Mouse (Mus musculus) hindbrain, embryonic 16.5 days (tissue): ENCODE data around the gene Rhoq. TPM values are rescaled to one million over a fixed set of nuclear protein-coding genes. Genes with fewer than 3 reads are reported as not detected.

Experiments
- ATAC-seq: fragments of 200-750 bp; cut with Nextera tagmentation; 2 replicates; pipeline ENCODE4 v1.8.0; 2017; ENCODE audit warnings: moderate TSS enrichment, moderate library complexity
- H3K27ac ChIP-seq: fragments of 300-500 bp; sonication (generic); 2 replicates; pipeline ENCODE4 v1.5.1; 2014; ENCODE audit warnings: low read depth, mild to moderate bottlenecking, control low read depth, low read length, moderate library complexity
- H3K27me3 ChIP-seq: fragments of 300-500 bp; sonication (generic); replicated peaks from 2 replicates; pipeline ENCODE4 v1.6.1; 2014; ENCODE audit warnings: low read length; ENCODE audit not compliant: control insufficient read depth, insufficient read depth
- H3K36me3 ChIP-seq: fragments of 300-500 bp; sonication (generic); 2 replicates; pipeline ENCODE4 v1.6.1; 2014; ENCODE audit warnings: mild to moderate bottlenecking, low read length, moderate library complexity, mixed read lengths; ENCODE audit not compliant: control insufficient read depth, insufficient read depth
- H3K4me1 ChIP-seq: fragments of 300-500 bp; sonication (generic); 2 replicates; pipeline ENCODE4 v1.6.1; 2014; ENCODE audit warnings: low read depth, low read length; ENCODE audit not compliant: control insufficient read depth, insufficient read depth
- H3K4me2 ChIP-seq: fragments of 300-500 bp; sonication (generic); 2 replicates; pipeline ENCODE4 v1.6.1; 2014; ENCODE audit warnings: mild to moderate bottlenecking, low read length, control low read depth, moderate library complexity
- H3K4me3 ChIP-seq: fragments of 300-500 bp; sonication (generic); 2 replicates; pipeline ENCODE4 v1.5.1; 2014; ENCODE audit warnings: mild to moderate bottlenecking, low read length, control low read depth, moderate library complexity
- H3K9ac ChIP-seq: fragments of 300-500 bp; sonication (generic); 2 replicates; pipeline ENCODE4 v1.6.1; 2014; ENCODE audit warnings: low read depth, mild to moderate bottlenecking, control low read depth, low read length, moderate library complexity
- H3K9me3 ChIP-seq: fragments of 300-500 bp; sonication (generic); 2 replicates; pipeline ENCODE4 v1.6.1; 2014; ENCODE audit warnings: mild to moderate bottlenecking, low read length, moderate library complexity; ENCODE audit not compliant: control insufficient read depth
- WGBS: fragments of 180-500 bp; shearing (Covaris S2); extraction: QIAGEN DNeasy Blood & Tissue Kit; methylation state at CpG from one replicate; pipeline ENCODE4 v1.1.7; 2014; 5-methylcytosine and 5-hydroxymethylcytosine counted together
- polyA plus RNA-seq: library from polyadenylated mRNA; unstranded; fragments of >200 nt; fragmentation: Nextera tagmentation; extraction: Ambion mirVana; gene quantifications from 2 replicates; pipeline ENCODE4 v1.2.1, GENCODE M21; 2015

The Rhoq gene
- polyA plus RNA-seq, 1 experiment from 2014 or later = 7.4 TPM

- H3K9ac ChIP-seq = no peak overlapping the region
- H3K4me3 ChIP-seq = no peak overlapping the region
- no peak overlapping the region for H3K27ac ChIP-seq
- 95% methylated on average over 12 of the region's 12 CpGs for WGBS
- no peak overlapping the region for H3K4me2 ChIP-seq
- H3K27me3 ChIP-seq = no peaks in the 10 kb centered on the region
- no peak for ATAC-seq
- peaks cover 29% of the 10 kb centered on the region for H3K4me1 ChIP-seq
- H3K9me3 ChIP-seq = no peaks in the 10 kb centered on the region
- no peaks in the 10 kb centered on the region for H3K36me3 ChIP-seq
Observed at GRCm38 (mm10) chr17:86967048-86967447, 4.2 kb downstream of the Rhoq start.

GRCm38 (mm10) chr17:86967536-86968525, 4.9 kb downstream of the Rhoq start:
- no peaks in the 10 kb centered on the region for H3K36me3 ChIP-seq
- no peak for ATAC-seq
- H3K27me3 ChIP-seq = no peaks in the 10 kb centered on the region
- 76% methylated on average over 10 of the region's 10 CpGs for WGBS
- no peak overlapping the region for H3K4me3 ChIP-seq
- no peaks in the 10 kb centered on the region for H3K9me3 ChIP-seq
- H3K27ac ChIP-seq = no peak overlapping the region
- peaks cover 27% of the 10 kb centered on the region for H3K4me1 ChIP-seq
- H3K4me2 ChIP-seq = no peak overlapping the region
- H3K9ac ChIP-seq = no peak overlapping the region

- Histone ChIP-seq H3K4me2 (no peak overlapping the region), H3K9ac (no peak overlapping the region), H3K27me3 (no peaks in the 10 kb centered on the region), H3K27ac (no peak overlapping the region), H3K4me3 (no peak overlapping the region), H3K9me3 (no peaks in the 10 kb centered on the region), H3K4me1 (peaks cover 27% of the 10 kb centered on the region), H3K36me3 (no peaks in the 10 kb centered on the region)
- WGBS = 85% methylated on average over 5 of the region's 5 CpGs
- ATAC-seq = no peak
Observed at GRCm38 (mm10) chr17:86968581-86968980, 5.7 kb downstream of the Rhoq start.

GRCm38 (mm10) chr17:86969582-86969981, 6.7 kb downstream of the Rhoq start:
- H3K4me2 ChIP-seq = no peak overlapping the region
- no peaks in the 10 kb centered on the region for H3K9me3 ChIP-seq
- H3K36me3 ChIP-seq = no peaks in the 10 kb centered on the region
- H3K4me1 ChIP-seq = peaks cover 17% of the 10 kb centered on the region
- no peak overlapping the region for H3K27ac ChIP-seq
- no peak overlapping the region for H3K4me3 ChIP-seq
- no peaks in the 10 kb centered on the region for H3K27me3 ChIP-seq
- ATAC-seq = no peak
- WGBS = 44% methylated on average over 5 of the region's 5 CpGs
- H3K9ac ChIP-seq = no peak overlapping the region

GRCm38 (mm10) chr17:86970026-86970750, 7.3 kb downstream of the Rhoq start:
- no peak overlapping the region; the same call in 1 of the 2 replicates for H3K27ac ChIP-seq
- no peak overlapping the region for H3K4me3 ChIP-seq
- no peak overlapping the region for H3K4me2 ChIP-seq
- no peaks in the 10 kb centered on the region for H3K36me3 ChIP-seq
- H3K9me3 ChIP-seq = no peaks in the 10 kb centered on the region
- no peak for ATAC-seq
- 93% methylated on average over 15 of the region's 15 CpGs for WGBS
- no peaks in the 10 kb centered on the region for H3K27me3 ChIP-seq
- H3K4me1 ChIP-seq = peaks cover 11% of the 10 kb centered on the region; the same call in 1 of the 2 replicates
- H3K9ac ChIP-seq = no peak overlapping the region

- 76% methylated on average over 5 of the region's 5 CpGs for WGBS
- Histone ChIP-seq H3K27ac (peak overlapping the region; percentile 2; the same call in 1 of the 2 replicates), H3K4me3 (no peak overlapping the region), H3K36me3 (no peaks in the 10 kb centered on the region), H3K4me1 (peaks cover 9% of the 10 kb centered on the region; the same call in 1 of the 2 replicates), H3K4me2 (no peak overlapping the region), H3K27me3 (no peaks in the 10 kb centered on the region), H3K9ac (no peak overlapping the region; the same call in 1 of the 2 replicates), H3K9me3 (no peaks in the 10 kb centered on the region)
- ATAC-seq = 0 out of 2 replicates have a peak, but pooled peaks have one; percentile 9
Observed at GRCm38 (mm10) chr17:86971036-86971435, 8.2 kb downstream of the Rhoq start.

GRCm38 (mm10) chr17:86971860-86972259, 9.0 kb downstream of the Rhoq start:
- no peak for ATAC-seq
- H3K36me3 ChIP-seq = no peaks in the 10 kb centered on the region
- no peak overlapping the region for H3K27ac ChIP-seq
- no peak overlapping the region for H3K9ac ChIP-seq
- no peak overlapping the region for H3K4me3 ChIP-seq
- peaks cover 9% of the 10 kb centered on the region; the same call in 1 of the 2 replicates for H3K4me1 ChIP-seq
- 93% methylated on average over 7 of the region's 7 CpGs for WGBS
- H3K4me2 ChIP-seq = no peak overlapping the region
- no peaks in the 10 kb centered on the region for H3K9me3 ChIP-seq
- H3K27me3 ChIP-seq = no peaks in the 10 kb centered on the region

- H3K9ac ChIP-seq = no peak overlapping the region
- H3K27me3 ChIP-seq = no peaks in the 10 kb centered on the region
- no peaks in the 10 kb centered on the region for H3K36me3 ChIP-seq
- no peak overlapping the region for H3K27ac ChIP-seq
- no peak overlapping the region for H3K4me2 ChIP-seq
- ATAC-seq = no peak
- 97% methylated on average over 2 of the region's 2 CpGs for WGBS
- H3K9me3 ChIP-seq = no peaks in the 10 kb centered on the region
- no peak overlapping the region for H3K4me3 ChIP-seq
- H3K4me1 ChIP-seq = peaks cover 5% of the 10 kb centered on the region; the same call in 1 of the 2 replicates
Observed at GRCm38 (mm10) chr17:86973097-86973496, 10.2 kb downstream of the Rhoq start.

- Histone ChIP-seq H3K9me3 (no peaks in the 10 kb centered on the region), H3K4me1 (no peaks in the 10 kb centered on the region), H3K9ac (no peak overlapping the region), H3K27me3 (no peaks in the 10 kb centered on the region), H3K4me3 (no peak overlapping the region), H3K36me3 (0 out of 2 replicates have a peak, but pooled peaks cover 2% of the 10 kb centered on the region), H3K27ac (no peak overlapping the region), H3K4me2 (no peak overlapping the region)
- ATAC-seq = no peak
- 83% methylated on average over 10 of the region's 10 CpGs for WGBS
Observed at GRCm38 (mm10) chr17:86976387-86976786, 13.5 kb downstream of the Rhoq start.
